Mouse (Mus musculus) embryonic facial prominence, embryonic 14.5 days (tissue): ENCODE results near the gene Elk4. TPM values are rescaled to one million over a fixed set of nuclear protein-coding genes. Genes with fewer than 3 reads are reported as not detected.
A peak's percentile ranks its signal among the peaks of the same experiment; 100 is the strongest.

ENCODE experiments used
- ATAC-seq: fragments of 200-750 bp; cut with Nextera tagmentation; 2 replicates; pipeline ENCODE4 v1.8.0; 2017; ENCODE audit warnings: low read depth, moderate number of reproducible peaks, moderate TSS enrichment
- DNase-seq: peaks from one replicate; pipeline ENCODE4 v3.0.0-alpha.2; 2015; ENCODE audit warnings: low spot score
- H3K27ac ChIP-seq: fragments of 300-500 bp; sonication (generic); replicated peaks from 2 replicates; pipeline ENCODE4 v1.5.1; 2014; ENCODE audit warnings: low read depth, mild to moderate bottlenecking, low read length, moderate library complexity
- H3K27me3 ChIP-seq: fragments of 300-500 bp; sonication (generic); replicated peaks from 2 replicates; pipeline ENCODE4 v1.6.1; 2014; ENCODE audit warnings: low read length; ENCODE audit not compliant: control insufficient read depth, insufficient read depth
- H3K36me3 ChIP-seq: fragments of 300-500 bp; sonication (generic); 2 replicates; pipeline ENCODE4 v1.6.1; 2014; ENCODE audit warnings: low read length, mixed read lengths; ENCODE audit not compliant: control insufficient read depth, insufficient read depth
- H3K4me1 ChIP-seq: fragments of 300-500 bp; sonication (generic); 2 replicates; pipeline ENCODE4 v1.6.1; 2014; ENCODE audit warnings: antibody characterized with exemption, low read length; ENCODE audit not compliant: control insufficient read depth, insufficient read depth
- H3K4me2 ChIP-seq: fragments of 300-500 bp; sonication (generic); 2 replicates; pipeline ENCODE4 v1.6.1; 2014; ENCODE audit warnings: low read depth, mild to moderate bottlenecking, low read length, moderate library complexity, mixed read lengths
- H3K4me3 ChIP-seq: fragments of 300-500 bp; sonication (generic); 2 replicates; pipeline ENCODE4 v1.5.1; 2014; ENCODE audit warnings: low read depth, mild to moderate bottlenecking, low read length
- H3K9ac ChIP-seq: fragments of 300-500 bp; sonication (generic); 2 replicates; pipeline ENCODE4 v1.6.1; 2014; ENCODE audit warnings: low read depth, mild to moderate bottlenecking, low read length, moderate library complexity, mixed read lengths
- H3K9me3 ChIP-seq: fragments of 300-500 bp; sonication (generic); 2 replicates; pipeline ENCODE4 v1.6.1; 2016; ENCODE audit warnings: low read length; ENCODE audit not compliant: control insufficient read depth
- WGBS: fragments of 180-500 bp; shearing (Covaris S2); extraction: QIAGEN DNeasy Blood & Tissue Kit; methylation state at CpG from one replicate; pipeline ENCODE4 v1.1.7; 2014; 5-methylcytosine and 5-hydroxymethylcytosine counted together
- polyA plus RNA-seq: library from polyadenylated mRNA; unstranded; fragments of >200 nt; fragmentation: Nextera tagmentation; extraction: Ambion mirVana; gene quantifications from 2 replicates; pipeline ENCODE4 v1.2.1, GENCODE M21; 2014

Elk4 gene
- polyA plus RNA-seq = 27.6 and 39.0 TPM in 2 replicates

DNA sequence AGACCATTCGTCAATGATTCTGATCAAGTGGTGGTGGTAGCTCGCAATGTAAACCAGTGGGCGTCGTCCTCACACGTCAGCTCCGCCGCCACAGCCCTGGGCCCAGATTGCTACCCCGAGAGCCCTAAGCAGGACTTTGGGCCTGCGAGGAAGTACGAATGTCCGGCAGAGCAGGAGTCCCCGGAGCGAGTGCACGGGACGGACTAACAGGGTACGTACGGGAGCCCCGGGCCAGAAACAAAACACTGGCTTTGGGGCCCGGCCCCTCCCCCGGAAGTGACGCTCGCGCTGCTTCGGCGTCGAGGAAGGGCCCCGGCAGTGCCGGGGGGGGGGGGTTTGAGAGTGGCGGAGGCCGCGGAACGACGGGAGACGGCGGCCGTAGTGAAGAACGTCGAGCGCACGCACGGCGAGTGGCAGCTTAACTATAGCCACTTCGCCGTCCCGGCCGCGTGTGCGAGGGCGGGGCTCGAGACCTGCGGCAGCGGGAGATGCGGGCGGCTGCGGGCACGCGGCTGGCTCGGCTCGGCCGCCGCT lies at the start of gene Elk4:
TSS of gene Elk4 (plus strand) at position 326 of the 534 bp plus-strand sequence.
- ATAC-seq = peak; percentile 91
- Histone ChIP-seq H3K27me3 (no peaks in the 10 kb centered on the region), H3K9me3 (no peaks in the 10 kb centered on the region), H3K36me3 (no peaks in the 10 kb centered on the region), H3K9ac (peak within 1 kb of the TSS; percentile 98), H3K4me2 (peak within 1 kb of the TSS; percentile 59), H3K4me1 (peaks cover 8% of the 10 kb centered on the region; the same call in 1 of the 2 replicates), H3K4me3 (peak within 1 kb of the TSS; percentile 83), H3K27ac (peak within 1 kb of the TSS; percentile 99)
- WGBS = 0% methylated on average over 32 of the region's 61 CpGs
- peak; percentile 96 for DNase-seq

- no peak overlapping the region for H3K27ac ChIP-seq
- H3K4me3 ChIP-seq = no peak overlapping the region
- H3K4me1 ChIP-seq = peaks cover 10% of the 10 kb centered on the region; the same call in 1 of the 2 replicates
- no peak for ATAC-seq
- peaks cover 44% of the 10 kb centered on the region for H3K27me3 ChIP-seq
- H3K9me3 ChIP-seq = no peaks in the 10 kb centered on the region
- DNase-seq = no peak
- no peak overlapping the region for H3K4me2 ChIP-seq
- no peaks in the 10 kb centered on the region for H3K36me3 ChIP-seq
- 55% methylated on average over 2 of the region's 2 CpGs for WGBS
- no peak overlapping the region for H3K9ac ChIP-seq
Measured at GRCm38 (mm10) chr1:131961004-131961403, 46.4 kb upstream of the Elk4 start.

DNA sequence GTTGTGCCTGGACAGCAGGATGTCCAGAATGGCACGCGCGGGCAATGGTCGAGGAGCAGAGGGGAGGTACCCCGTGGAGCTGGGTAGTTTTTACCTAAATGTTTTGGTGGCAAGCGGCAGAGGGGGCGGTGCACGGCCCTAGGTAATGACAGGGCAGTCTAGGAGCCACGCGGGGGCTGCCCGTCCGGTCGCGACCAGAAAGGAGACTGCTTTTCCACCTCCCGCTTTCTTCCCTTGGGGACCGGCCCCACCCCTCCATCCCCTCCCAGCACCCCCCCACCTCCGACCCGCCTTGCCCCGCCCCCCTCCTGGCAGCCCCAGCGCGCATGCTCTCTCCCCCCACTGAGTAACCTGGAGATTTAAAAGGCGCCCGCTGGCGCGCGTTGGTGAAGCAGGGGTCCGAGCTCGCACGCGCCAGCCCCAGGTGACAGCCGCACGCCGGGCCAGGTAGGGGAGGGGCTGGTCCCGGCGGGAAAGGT lies 44.8 kb upstream of the Elk4 start, which contains the start of gene Slc45a3:
TSS of gene Slc45a3 (plus strand) at position 362 of the 479 bp plus-strand sequence.
- peak; percentile 58 for ATAC-seq
- Histone ChIP-seq H3K36me3 (no peaks in the 10 kb centered on the region), H3K27ac (no peak within 1 kb of the TSS), H3K27me3 (peaks cover 44% of the 10 kb centered on the region), H3K4me3 (peak within 1 kb of the TSS; percentile 80), H3K4me2 (peak within 1 kb of the TSS; percentile 99), H3K4me1 (peaks cover 10% of the 10 kb centered on the region; the same call in 1 of the 2 replicates), H3K9me3 (no peaks in the 10 kb centered on the region), H3K9ac (peak within 1 kb of the TSS; percentile 71)
- 0% methylated on average over 21 of the region's 35 CpGs for WGBS
- peak; percentile 56 for DNase-seq

GRCm38 (mm10) chr1:131963085-131963951 lies 44.1 kb upstream of the Elk4 start:
- WGBS = 1% methylated on average over 32 of the region's 76 CpGs
- DNase-seq (peak; percentile 38), ATAC-seq (peak; percentile 70)
- Histone ChIP-seq H3K27me3 (peaks cover 44% of the 10 kb centered on the region), H3K27ac (no peak overlapping the region), H3K4me3 (peak overlapping the region; percentile 80), H3K9me3 (no peaks in the 10 kb centered on the region), H3K9ac (peak overlapping the region; percentile 71), H3K4me1 (peaks cover 10% of the 10 kb centered on the region; the same call in 1 of the 2 replicates), H3K36me3 (no peaks in the 10 kb centered on the region), H3K4me2 (peak overlapping the region; percentile 99)

DNA sequence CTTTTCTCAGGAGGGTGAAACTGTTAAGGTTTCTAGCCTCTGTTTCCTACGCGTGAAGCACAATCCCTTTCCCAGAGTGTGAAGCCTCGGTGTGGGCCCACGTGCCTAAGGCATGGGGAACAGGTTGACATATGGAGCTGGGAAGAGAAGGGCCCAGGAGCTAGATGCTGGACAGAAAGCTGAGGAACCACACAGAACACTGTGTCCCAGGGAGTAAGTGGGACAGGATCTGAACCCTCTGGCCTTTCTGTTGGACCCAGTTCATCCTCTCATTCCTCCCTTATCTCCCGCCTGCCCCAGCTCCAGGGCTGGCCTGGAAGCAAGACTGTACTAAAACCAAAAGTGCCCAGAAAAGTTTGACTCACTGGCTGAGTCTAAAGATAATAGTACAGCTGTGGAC lies 43.3 kb upstream of the Elk4 start:
- Histone ChIP-seq H3K36me3 (no peaks in the 10 kb centered on the region), H3K27me3 (peaks cover 50% of the 10 kb centered on the region), H3K4me2 (peak overlapping the region; percentile 99), H3K4me3 (peak overlapping the region; percentile 80), H3K9me3 (no peaks in the 10 kb centered on the region), H3K27ac (no peak overlapping the region), H3K9ac (peak overlapping the region; percentile 71; the same call in 1 of the 2 replicates), H3K4me1 (peaks cover 10% of the 10 kb centered on the region; the same call in 1 of the 2 replicates)
- ATAC-seq (no peak), DNase-seq (no peak)
- 39% methylated on average over 5 of the region's 5 CpGs for WGBS

GRCm38 (mm10) chr1:131964580-131964979 lies 42.8 kb upstream of the Elk4 start:
- H3K27ac ChIP-seq = no peak overlapping the region
- no peaks in the 10 kb centered on the region for H3K36me3 ChIP-seq
- H3K4me1 ChIP-seq = peaks cover 10% of the 10 kb centered on the region; the same call in 1 of the 2 replicates
- peaks cover 47% of the 10 kb centered on the region for H3K27me3 ChIP-seq
- DNase-seq (no peak), ATAC-seq (no peak)
- 77% methylated on average over 7 of the region's 7 CpGs for WGBS
- no peak overlapping the region for H3K4me2 ChIP-seq
- H3K9ac ChIP-seq = no peak overlapping the region
- no peak overlapping the region for H3K4me3 ChIP-seq
- no peaks in the 10 kb centered on the region for H3K9me3 ChIP-seq

- ATAC-seq = no peak
- Histone ChIP-seq H3K27ac (no peak overlapping the region), H3K36me3 (no peaks in the 10 kb centered on the region), H3K4me2 (no peak overlapping the region), H3K9ac (no peak overlapping the region), H3K27me3 (peaks cover 45% of the 10 kb centered on the region), H3K9me3 (no peaks in the 10 kb centered on the region), H3K4me3 (no peak overlapping the region), H3K4me1 (peaks cover 12% of the 10 kb centered on the region)
- WGBS = 42% methylated on average over 5 of the region's 5 CpGs
- no peak for DNase-seq
Measured at GRCm38 (mm10) chr1:131965818-131966217, 41.6 kb upstream of the Elk4 start.

GRCm38 (mm10) chr1:131967336-131967735 lies 40.1 kb upstream of the Elk4 start:
- Histone ChIP-seq H3K27me3 (peaks cover 34% of the 10 kb centered on the region), H3K4me1 (peaks cover 26% of the 10 kb centered on the region), H3K27ac (no peak overlapping the region), H3K36me3 (no peaks in the 10 kb centered on the region), H3K9me3 (no peaks in the 10 kb centered on the region), H3K9ac (no peak overlapping the region), H3K4me3 (no peak overlapping the region), H3K4me2 (no peak overlapping the region)
- no peak for ATAC-seq
- WGBS = 71% methylated on average over 7 of the region's 7 CpGs
- DNase-seq = peak; percentile 23
